Mouse (Mus musculus): Measurements from ENCODE around the gene Atoh7.
"Not testable (repeated sequence)": the region's sequence is repeated elsewhere in the genome, so short reads cannot be mapped to it uniquely, and the experiment has no call there.

Atoh7 gene

DNA sequence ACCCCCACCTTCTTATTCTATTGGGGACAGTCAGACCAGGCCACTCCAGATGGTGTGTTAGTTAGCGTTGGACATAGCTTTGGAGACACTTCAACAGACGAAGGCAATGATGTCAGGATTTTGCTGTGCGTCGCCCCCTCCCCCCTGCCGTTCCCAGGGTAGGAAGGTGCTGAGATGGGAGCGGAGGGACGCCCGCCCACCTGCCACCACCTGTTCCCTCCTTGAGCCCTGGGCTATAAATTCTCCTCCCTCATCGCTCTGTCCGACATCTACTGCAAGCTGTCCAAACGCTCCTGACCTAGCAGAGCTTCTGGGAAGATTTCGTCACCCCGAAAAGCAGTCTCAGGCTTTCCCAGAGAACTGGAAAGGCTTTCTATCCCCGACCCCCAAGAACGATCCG is at the start of gene Atoh7:
TSS of gene Atoh7 (plus strand) at position 131 of the 400 bp plus-strand sequence.
- DNase-seq: no peak

- no peak for DNase-seq
Observed at GRCm38 (mm10) chr10:63051267-63051666, 48.2 kb upstream of the Atoh7 start.

- DNase-seq: no peak
Observed at GRCm38 (mm10) chr10:63052011-63052410, 47.4 kb upstream of the Atoh7 start.

- no peak for DNase-seq
Observed at GRCm38 (mm10) chr10:63053007-63053406, 46.4 kb upstream of the Atoh7 start.

- not testable (repeated sequence) for DNase-seq
Observed at GRCm38 (mm10) chr10:63054071-63054470, 45.4 kb upstream of the Atoh7 start.

DNA sequence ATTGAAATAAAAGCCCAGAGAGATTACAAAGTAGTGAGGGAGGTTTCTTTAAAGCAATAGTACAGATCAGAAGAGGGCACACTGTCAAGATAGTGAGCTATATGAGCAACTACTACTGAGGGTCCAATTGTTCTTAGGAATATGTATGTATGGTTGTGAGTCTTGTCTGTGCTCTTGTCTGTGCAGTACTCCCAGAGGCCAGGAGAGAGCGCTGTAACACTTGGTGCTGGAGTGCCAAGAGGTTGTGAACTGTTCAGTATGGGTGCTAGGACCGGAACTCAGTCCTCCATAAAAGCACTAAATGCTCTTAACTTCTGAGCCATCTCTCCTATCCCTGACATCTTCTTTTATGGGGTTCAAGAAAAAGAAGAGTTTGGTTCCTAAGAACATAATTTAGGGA is 44.9 kb upstream of the Atoh7 start:
- no peak for DNase-seq

DNA sequence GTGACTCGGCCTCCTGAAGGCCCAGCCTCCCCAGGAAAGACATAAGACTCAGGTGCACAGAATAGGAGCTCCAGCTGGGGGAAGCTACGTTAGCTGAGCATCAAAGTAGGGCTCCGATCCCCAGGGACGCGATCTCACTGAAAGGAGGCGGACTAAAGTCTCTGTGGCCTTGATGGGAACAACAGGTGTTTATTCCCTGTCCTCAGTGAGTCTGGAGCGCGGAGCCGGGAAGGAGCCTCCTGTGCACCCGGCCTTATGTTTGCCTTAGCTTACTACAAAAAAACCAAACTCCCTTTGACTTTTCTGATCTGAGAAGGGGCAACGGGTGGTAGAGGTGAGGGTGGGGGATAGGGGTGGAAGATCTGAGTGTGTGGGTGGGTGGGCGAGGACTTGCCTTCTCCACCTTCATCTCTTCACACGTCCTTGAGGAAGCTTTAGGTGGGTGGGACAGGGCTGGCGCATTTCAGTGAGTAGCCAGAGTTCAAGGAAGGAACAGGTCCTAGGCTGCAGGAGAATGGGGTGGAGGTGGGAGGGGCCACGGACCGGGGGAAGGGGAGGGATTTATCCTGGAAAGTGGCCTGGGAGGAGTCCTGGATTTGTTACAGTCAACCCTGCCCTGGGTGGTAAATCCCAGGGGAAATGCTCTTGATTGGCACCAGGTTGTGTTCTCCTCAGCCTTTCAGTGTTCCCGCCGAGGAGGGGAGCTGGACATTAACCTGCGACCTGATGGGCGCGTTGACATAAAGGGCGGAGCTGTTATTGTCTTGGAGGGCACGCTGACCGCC is 42.3 kb upstream of the Atoh7 start:
- peak; percentile 54 for DNase-seq

DNA sequence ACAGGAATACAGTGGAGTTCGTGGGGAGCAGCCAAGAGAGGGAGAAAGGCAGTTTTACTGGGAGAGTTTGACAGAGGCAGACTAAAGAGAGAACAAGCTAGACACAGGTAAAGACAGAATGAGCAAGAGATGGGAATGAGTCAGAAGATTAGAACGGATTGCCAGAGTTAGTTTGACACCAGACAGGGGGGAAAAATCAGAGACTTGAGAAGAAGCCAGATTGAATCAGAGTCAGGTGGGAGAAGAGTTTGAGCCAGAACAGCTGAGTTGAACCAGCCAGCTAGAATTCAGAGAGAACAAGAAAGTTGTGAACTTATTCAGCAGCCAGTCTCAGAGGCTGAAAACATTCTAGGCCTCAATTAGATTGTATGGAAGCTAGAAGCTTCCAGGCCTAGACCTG is 39.6 kb upstream of the Atoh7 start, which contains the start of gene Pbld1:
TSS of gene Pbld1 (plus strand) at position 301 of the 400 bp plus-strand sequence.
- DNase-seq: no peak

DNA sequence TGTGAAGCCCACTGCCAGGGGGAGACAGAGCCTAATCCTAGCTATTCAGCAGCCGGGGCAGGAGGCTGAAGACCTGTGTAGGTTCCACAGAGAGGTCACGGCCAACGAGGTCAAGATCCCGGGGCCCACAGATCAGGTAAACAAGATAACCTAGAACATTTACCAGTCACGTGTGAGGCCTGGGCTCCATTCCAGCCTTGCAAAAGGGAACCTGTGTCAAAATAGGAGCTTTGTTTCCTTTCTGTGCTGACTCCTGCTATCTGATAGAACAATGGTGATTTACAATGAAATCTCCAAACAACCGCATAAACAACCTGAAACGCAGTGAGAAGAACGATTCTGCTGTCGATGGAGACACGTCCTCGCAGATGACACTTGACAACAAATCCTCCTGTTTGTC is 39.0 kb upstream of the Atoh7 start:
- DNase-seq: peak; percentile 67

- no peak for DNase-seq
Observed at GRCm38 (mm10) chr10:63061266-63061665, 38.2 kb upstream of the Atoh7 start.

DNA sequence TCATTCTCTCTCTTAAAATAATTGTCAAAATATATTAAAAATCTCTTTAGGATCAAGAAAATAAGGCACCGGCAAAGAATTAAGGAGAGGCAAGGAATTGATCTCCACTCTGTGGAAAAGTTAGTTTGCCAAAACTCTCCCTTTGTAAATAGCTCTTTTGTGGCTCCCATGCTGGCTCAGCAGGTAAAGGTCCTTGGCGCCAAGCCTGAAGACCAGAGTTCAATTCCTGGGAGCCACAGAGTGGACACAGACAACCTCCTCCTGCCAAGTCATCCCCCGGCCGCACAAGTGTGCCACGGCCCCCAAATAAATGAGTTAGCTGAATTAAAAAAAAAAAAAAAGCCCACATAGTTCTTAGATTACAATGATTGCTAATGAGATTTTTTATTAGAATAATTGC is 36.8 kb upstream of the Atoh7 start:
- no peak for DNase-seq

DNA sequence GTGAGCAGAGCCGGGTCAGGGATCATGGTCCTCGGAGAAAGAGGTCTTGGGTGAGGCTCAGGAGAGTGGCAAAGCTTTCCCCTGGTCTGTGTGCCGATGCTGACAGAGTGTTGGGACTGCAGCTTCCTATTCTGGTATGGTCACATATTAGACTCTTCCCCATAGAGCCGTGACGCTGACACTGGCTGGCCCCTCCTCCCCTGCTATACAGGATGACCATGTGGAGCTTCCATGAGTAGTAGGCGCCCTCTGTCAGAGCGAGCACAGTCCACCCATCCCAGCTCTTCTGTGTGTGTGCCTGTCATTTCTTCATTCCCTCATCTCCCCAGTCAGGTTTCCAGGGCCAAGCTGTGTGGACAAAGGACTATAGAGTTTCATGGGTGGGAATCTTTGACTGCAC is 36.1 kb upstream of the Atoh7 start:
- no peak for DNase-seq

DNA sequence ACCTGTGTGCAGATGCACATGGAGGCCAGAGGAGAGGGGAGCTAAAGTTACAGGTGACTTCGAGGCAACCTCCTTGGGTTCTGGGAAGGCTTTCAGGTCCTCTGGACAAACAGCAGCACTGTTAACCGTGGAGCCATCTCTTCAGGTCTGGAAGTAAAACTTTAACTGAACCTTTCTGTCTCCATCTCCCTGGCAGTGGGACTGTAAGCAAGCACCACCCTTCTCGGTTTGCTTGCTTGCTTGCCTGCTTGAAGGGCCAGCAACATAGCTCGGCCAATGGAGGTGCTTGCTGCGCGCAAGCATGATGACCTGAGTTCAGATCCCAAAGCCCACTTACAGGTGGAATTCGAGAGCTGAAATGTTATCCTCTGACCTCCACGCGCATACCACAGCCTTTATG is 34.9 kb upstream of the Atoh7 start:
- no peak for DNase-seq

DNA sequence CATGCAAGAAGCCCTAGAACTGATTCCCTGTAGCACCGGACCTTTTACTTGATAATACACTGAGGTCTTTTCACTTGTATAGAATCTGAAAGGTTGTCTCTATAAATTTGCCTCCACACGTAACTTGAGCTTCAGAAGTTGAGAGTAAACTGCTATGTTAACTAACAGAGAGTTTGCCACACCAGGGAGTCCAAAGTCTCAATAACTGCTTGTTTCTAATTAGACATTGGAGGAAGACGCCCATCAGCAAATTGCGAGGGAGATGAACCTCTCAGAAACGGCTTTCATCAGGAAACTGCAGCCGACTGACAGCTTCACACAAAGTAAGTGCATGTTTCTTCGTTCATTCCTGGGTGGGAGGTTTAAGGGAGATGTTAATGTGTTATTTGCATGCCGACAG is 33.9 kb upstream of the Atoh7 start:
- DNase-seq: no peak

DNA sequence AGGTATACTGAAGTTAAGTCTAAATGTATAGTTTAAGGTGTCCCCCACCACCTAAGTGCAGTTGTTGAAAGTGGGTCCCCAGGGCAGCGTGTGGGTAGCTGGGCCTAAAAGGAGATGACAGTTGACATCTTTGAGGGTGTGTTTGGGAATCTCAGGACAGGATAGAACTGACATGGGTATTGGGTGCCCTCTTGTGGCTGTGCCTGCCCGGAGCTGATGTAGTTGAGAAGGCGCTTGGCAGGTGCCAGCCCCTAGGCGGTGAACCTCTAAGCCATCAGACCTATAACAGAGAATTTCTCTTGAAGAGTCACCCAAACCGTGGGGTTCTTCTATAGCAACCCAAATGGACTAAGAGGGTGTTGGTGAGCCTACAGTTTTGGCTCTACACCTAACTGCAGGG is 33.5 kb upstream of the Atoh7 start:
- DNase-seq: peak; percentile 89

DNA sequence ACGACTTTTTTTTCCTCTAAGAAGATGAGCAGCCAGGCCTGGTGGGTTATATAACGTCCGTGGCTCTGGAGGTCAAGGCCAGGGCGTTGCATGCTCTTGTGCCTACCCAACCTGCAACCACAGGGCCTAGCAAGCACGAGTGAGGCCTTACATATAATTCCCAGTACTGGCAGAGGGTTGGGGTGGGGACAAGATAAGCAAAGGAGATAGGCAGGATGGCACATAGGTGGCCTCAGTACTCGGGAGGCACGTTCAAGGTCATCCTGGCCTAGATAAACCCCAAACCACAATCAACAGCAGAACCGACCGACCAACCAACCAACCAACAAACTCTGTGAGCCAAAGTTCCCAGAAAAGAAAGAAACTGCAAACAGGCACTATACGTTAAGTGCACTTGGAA is 13.1 kb upstream of the Atoh7 start:
- no peak for DNase-seq

- no peak for DNase-seq
Observed at GRCm38 (mm10) chr10:63089103-63089757, 10.2 kb upstream of the Atoh7 start.

GRCm38 (mm10) chr10:63089758-63090571 is 9.5 kb upstream of the Atoh7 start:
- peak; percentile 5 for DNase-seq

DNA sequence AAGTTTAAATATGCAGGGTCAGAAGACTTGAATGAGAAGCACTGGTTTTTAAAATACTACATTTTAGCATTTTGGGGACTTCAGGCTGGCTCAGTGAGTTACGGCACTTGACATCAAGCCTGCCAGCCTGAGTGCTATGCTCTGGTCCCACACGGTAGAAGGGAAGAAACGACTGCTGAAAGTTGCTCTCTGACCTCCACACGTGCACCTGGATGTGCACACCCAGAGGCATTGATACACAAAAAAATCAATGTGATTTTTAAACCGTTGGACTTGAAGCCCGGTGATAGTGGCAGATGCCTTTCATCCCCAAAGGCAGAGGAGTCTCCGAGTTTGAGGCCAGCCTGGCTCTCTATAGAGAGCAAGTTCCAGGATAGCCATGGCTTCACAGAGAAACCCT is 7.5 kb upstream of the Atoh7 start:
- DNase-seq: no peak

DNA sequence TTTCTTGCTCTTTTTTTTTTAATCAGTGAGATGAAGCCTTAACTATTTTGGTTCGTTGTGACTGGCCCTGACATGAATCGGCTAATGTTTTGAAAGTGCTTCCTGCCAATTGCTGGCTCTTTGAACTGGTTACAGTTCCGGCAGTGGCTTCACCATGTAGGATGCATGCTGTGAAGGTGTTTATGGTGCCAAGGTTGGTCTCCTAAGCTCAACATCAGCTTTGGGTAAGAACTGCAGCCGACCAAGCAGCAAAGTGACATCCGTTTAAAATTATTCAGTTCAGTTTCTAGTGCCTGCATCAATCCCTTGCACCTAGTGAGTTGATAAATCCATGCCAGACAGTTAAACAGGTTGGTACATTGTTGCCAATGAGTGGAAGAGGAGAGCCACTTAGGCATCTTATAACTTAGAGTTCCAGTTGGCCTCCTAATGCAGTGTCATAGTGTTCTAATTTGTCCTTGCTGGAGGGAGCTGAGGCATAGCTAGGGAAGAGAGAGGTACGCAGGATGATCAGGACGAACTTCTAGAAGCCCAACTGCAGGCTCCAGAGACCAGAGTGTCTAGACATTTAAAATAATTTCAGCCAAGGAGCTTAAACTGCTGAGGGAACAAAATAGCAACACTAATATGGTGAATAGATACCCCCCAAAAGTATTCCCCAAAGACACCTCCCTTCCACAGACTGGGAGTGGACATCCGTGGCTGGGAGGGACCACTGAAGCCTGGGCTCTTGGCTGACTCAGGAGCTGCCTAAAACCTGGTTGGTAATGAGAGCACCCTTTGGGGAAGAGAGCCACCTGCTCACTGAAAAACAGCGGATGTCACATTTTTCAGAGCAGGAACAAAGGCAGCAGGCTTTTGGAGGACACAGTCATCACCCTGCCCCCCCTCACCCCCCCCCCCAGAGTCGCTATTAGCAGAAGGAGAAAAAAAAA is 6.6 kb upstream of the Atoh7 start:
- no peak for DNase-seq

DNA sequence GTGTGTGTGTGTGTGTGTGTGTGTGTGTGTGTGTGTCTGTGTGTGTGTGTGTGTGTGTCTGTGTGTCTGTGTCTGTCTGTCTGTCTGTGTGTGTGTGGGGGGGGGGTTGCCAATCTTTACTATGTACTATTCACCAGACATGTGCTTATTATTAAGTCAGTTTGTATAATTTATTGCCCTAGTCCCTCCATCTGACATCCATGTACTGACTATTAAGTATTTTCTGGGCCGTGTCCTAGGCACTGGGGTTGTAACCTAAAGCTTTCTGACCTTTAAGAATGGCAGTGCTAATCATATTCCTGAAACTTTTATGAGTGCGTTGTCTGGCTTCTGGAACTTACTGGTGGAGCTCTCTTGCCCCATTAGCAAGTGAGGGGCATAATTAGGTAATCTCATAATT is 2.7 kb upstream of the Atoh7 start:
- DNase-seq: no peak

DNA sequence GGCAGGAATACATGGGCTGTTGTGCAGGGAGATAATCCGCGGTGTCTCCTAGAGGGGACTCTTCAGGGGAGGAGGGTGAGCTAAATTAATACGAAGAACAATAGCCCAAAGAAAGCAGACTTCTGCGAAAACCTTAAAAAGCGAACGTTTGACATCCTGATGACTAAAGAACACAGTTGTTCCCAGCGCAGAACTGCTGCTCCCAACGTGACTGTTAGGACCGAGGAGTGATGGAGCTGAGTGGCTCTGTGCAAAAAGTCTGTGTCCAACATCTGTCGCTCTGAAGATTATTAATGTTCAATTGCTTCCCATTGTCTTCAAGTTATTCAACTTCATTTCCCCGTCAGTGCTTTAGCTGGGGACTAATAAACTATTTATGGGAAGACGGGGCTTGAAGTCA is 1.3 kb upstream of the Atoh7 start:
- no peak for DNase-seq
